Mouse (Mus musculus) ES-E14 (cell line): ENCODE measurements around the gene Spata2l. TPM values are rescaled to one million over a fixed set of nuclear protein-coding genes. Genes with fewer than 3 reads are reported as not detected.

Source experiments
- DNase-seq: peaks from one replicate; pipeline ENCODE4 v3.0.0-alpha.2; 2013; ENCODE audit warnings: low read depth, low spot score
- H3K27ac ChIP-seq: 2 replicates; pipeline ENCODE4 v1.5.1; 2012; ENCODE audit warnings: low read depth, mild to moderate bottlenecking, low read length, moderate library complexity, mixed read lengths; ENCODE audit not compliant: poor library complexity, insufficient read depth, severe bottlenecking
- H3K36me3 ChIP-seq: 2 replicates; pipeline ENCODE4 v1.6.1; 2012; ENCODE audit warnings: mild to moderate bottlenecking, low read length, moderate library complexity, mixed read lengths; ENCODE audit not compliant: control insufficient read depth, poor library complexity, insufficient read depth, severe bottlenecking
- H3K4me1 ChIP-seq, 2 experiments: fragments of 150-350 bp in 1 of 2; sonication (generic) in 1 of 2; 2 replicates each; pipeline ENCODE4 v1.6.1; 2012; ENCODE audit warnings: low read length in 2 of 2, mild to moderate bottlenecking in 1 of 2, mixed read lengths in 1 of 2; ENCODE audit not compliant: control insufficient read depth in 2 of 2, insufficient read depth in 2 of 2, poor library complexity in 1 of 2
- H3K4me3 ChIP-seq, 2 experiments: fragments of 150-350 bp in 1 of 2; sonication (generic) in 1 of 2; 2 replicates each; pipeline ENCODE4 v1.5.1; 2012; ENCODE audit warnings: low read length in 2 of 2, low read depth in 1 of 2, mild to moderate bottlenecking in 1 of 2, mixed read lengths in 1 of 2; ENCODE audit not compliant: insufficient read depth in 1 of 2, poor library complexity in 1 of 2, severe bottlenecking in 1 of 2
- H3K9ac ChIP-seq: 2 replicates; pipeline ENCODE4 v1.6.1; 2012; ENCODE audit warnings: low read depth, mild to moderate bottlenecking, low read length, mixed read lengths; ENCODE audit not compliant: poor library complexity, insufficient read depth, severe bottlenecking
- H3K9me3 ChIP-seq: fragments of 150-350 bp; sonication (generic); 2 replicates; pipeline ENCODE4 v1.6.1; 2012; ENCODE audit warnings: low read depth, mild to moderate bottlenecking, low read length; ENCODE audit not compliant: control insufficient read depth, insufficient read depth
- CHD2 ChIP-seq: IDR thresholded peaks from 2 replicates; pipeline ENCODE4 v1.6.1; 2014; ENCODE audit warnings: mild to moderate bottlenecking, low read depth, low read length, inconsistent platforms
- HCFC1 ChIP-seq: IDR thresholded peaks from 2 replicates; pipeline ENCODE4 v1.6.1; 2012; ENCODE audit warnings: low read length, inconsistent platforms, borderline replicate concordance; ENCODE audit not compliant: insufficient read depth
- MAFK ChIP-seq: IDR thresholded peaks from 2 replicates; pipeline ENCODE4 v1.6.1; 2014; ENCODE audit warnings: mild to moderate bottlenecking, low read depth, low read length, inconsistent platforms; ENCODE audit not compliant: insufficient read depth
- ZC3H11A ChIP-seq: IDR thresholded peaks from 2 replicates; pipeline ENCODE4 v1.6.1; 2012; ENCODE audit warnings: low read depth, mild to moderate bottlenecking, inconsistent platforms, low read length, borderline replicate concordance
- ZNF384 ChIP-seq: IDR thresholded peaks from 2 replicates; pipeline ENCODE4 v1.6.1; 2012; ENCODE audit warnings: low read depth, low read length, inconsistent platforms
- in situ Hi-C, 2 experiments: fragments of 600-800 bp; cut with MboI; formaldehyde crosslinking; loops; one replicate each; pipeline ENCODE4 v1.15.1; 2025; ENCODE audit warnings: low sequenced_read_pairs in 2 of 2, inconsistent platforms in 1 of 2; ENCODE audit not compliant: unreplicated experiment in 2 of 2
- total RNA-seq: library from RNA; depleted of rRNA; stranded (reverse); fragments of 300-350 nt; gene quantifications from 2 replicates; pipeline ENCODE4 v1.2.3, GENCODE M21; 2012

Spata2l gene
- total RNA-seq, 1 experiment = 1.2 TPM

- no peaks in the 10 kb centered on the region for H3K4me1 ChIP-seq
- H3K9ac ChIP-seq = no peak overlapping the region
- H3K4me3 ChIP-seq = no peak overlapping the region
- H3K27ac ChIP-seq = no peak overlapping the region
- in situ Hi-C loops = no loop called here
- DNase-seq = no peak
- H3K9me3 ChIP-seq = no peaks in the 10 kb centered on the region
- TF ChIP-seq ZNF384 (no peak), CHD2 (no peak), HCFC1 (no peak), MAFK (no peak), ZC3H11A (no peak)
- H3K36me3 ChIP-seq = peaks cover 29% of the 10 kb centered on the region; the same call in 1 of the 2 replicates
Measured at GRCm38 (mm10) chr8:123280302-123281094, 44.5 kb upstream of the Spata2l start.

- TF ChIP-seq HCFC1 = no peak
- no peak for TF ChIP-seq MAFK
- TF ChIP-seq ZC3H11A = no peak
- no peak for TF ChIP-seq CHD2
- TF ChIP-seq ZNF384 = no peak
- Histone ChIP-seq H3K36me3 (peaks cover 32% of the 10 kb centered on the region; the same call in 1 of the 2 replicates), H3K4me3 (no peak overlapping the region), H3K9ac (no peak overlapping the region), H3K27ac (no peak overlapping the region), H3K4me1 (no peaks in the 10 kb centered on the region), H3K9me3 (no peaks in the 10 kb centered on the region)
- in situ Hi-C loops = no loop called here
- no peak for DNase-seq
Measured at GRCm38 (mm10) chr8:123279828-123280227, 43.8 kb upstream of the Spata2l start.

GRCm38 (mm10) chr8:123278445-123278844 lies 42.4 kb upstream of the Spata2l start:
- Histone ChIP-seq H3K4me1 (no peaks in the 10 kb centered on the region), H3K9ac (no peak overlapping the region), H3K36me3 (peaks cover 38% of the 10 kb centered on the region; the same call in 1 of the 2 replicates), H3K4me3 (no peak overlapping the region), H3K9me3 (no peaks in the 10 kb centered on the region), H3K27ac (no peak overlapping the region; the same call in 1 of the 2 replicates)
- in situ Hi-C loops = no loop called here
- TF ChIP-seq ZNF384 = no peak
- no peak for TF ChIP-seq ZC3H11A
- no peak for TF ChIP-seq HCFC1
- TF ChIP-seq CHD2 = no peak
- no peak for TF ChIP-seq MAFK
- no peak for DNase-seq

- in situ Hi-C loops = no loop called here
- peaks cover 0 to 2% of the 10 kb centered on the region in 2 experiments; a peak in 1 of 4 replicates for H3K4me1 ChIP-seq
- TF ChIP-seq HCFC1 (no peak), ZNF384 (no peak), CHD2 (no peak), MAFK (no peak), ZC3H11A (no peak)
Measured at GRCm38 (mm10) chr8:123275096-123275495, 39.1 kb upstream of the Spata2l start.

More at GRCm38 (mm10) chr8:123275096-123275495, 39.1 kb upstream of the Spata2l start:
- H3K9ac ChIP-seq = no peak overlapping the region
- H3K9me3 ChIP-seq = no peaks in the 10 kb centered on the region
- peaks cover 21% of the 10 kb centered on the region; the same call in 1 of the 2 replicates for H3K36me3 ChIP-seq
- H3K4me3 ChIP-seq = no peak overlapping the region
- no peak for DNase-seq
- H3K27ac ChIP-seq = no peak overlapping the region
